Mouse (Mus musculus) myocyte (in vitro differentiated cells): ENCODE results near the gene Oas3. TPM values are rescaled to one million over a fixed set of nuclear protein-coding genes. Genes with fewer than 3 reads are reported as not detected.

Experiments
- H3K27me3 ChIP-seq: one replicate; pipeline ENCODE4 v1.6.1; 2011; ENCODE audit not compliant: control insufficient read depth, insufficient read depth, insufficient read length
- H3K36me3 ChIP-seq: one replicate; pipeline ENCODE4 v1.6.1; 2011; ENCODE audit not compliant: control insufficient read depth, insufficient read depth
- H3K4me2 ChIP-seq: one replicate; pipeline ENCODE4 v1.6.1; 2011; ENCODE audit warnings: low read depth, control low read depth
- H3K4me3 ChIP-seq: one replicate; pipeline ENCODE4 v1.5.1; 2011; ENCODE audit warnings: mild to moderate bottlenecking, control low read depth, moderate library complexity
- H3K79me2 ChIP-seq: one replicate; pipeline ENCODE4 v1.6.1; 2011; ENCODE audit not compliant: control insufficient read depth, insufficient read depth
- H3ac ChIP-seq: one replicate; pipeline ENCODE4 v1.6.1; 2011; ENCODE audit not compliant: control insufficient read depth, insufficient read length
- CEBPB ChIP-seq: IDR thresholded peaks from 2 replicates; pipeline ENCODE4 v1.6.1; 2011; ENCODE audit warnings: mild to moderate bottlenecking, moderate library complexity; ENCODE audit not compliant: poor library complexity, insufficient read depth, severe bottlenecking
- E2F4 ChIP-seq: IDR thresholded peaks from one replicate; pipeline ENCODE4 v1.6.1; 2011; ENCODE audit warnings: mild to moderate bottlenecking, control low read depth, moderate library complexity; ENCODE audit not compliant: insufficient read depth
- MAX ChIP-seq: IDR thresholded peaks from one replicate; pipeline ENCODE4 v1.6.1; 2011; ENCODE audit warnings: low read depth, mild to moderate bottlenecking, control low read depth
- MYOD1 ChIP-seq, 3 experiments: IDR thresholded peaks; one replicate each; pipeline ENCODE4 v1.6.1; 2011; ENCODE audit warnings: control low read depth in 2 of 3, low read depth in 2 of 3, mild to moderate bottlenecking in 2 of 3, moderate library complexity in 1 of 3; ENCODE audit not compliant: insufficient read length in 2 of 3, control insufficient read depth in 1 of 3
- MYOG ChIP-seq, 3 experiments: IDR thresholded peaks; one replicate each; pipeline ENCODE4 v1.6.1; 2011; ENCODE audit warnings: control low read depth in 2 of 3, low read depth in 2 of 3, mild to moderate bottlenecking in 2 of 3; ENCODE audit not compliant: insufficient read length in 2 of 3, control insufficient read depth in 1 of 3, insufficient read depth in 1 of 3
- POLR2A ChIP-seq: IDR thresholded peaks from one replicate; pipeline ENCODE4 v1.6.1; 2011; ENCODE audit warnings: low read depth, mild to moderate bottlenecking, control low read depth, moderate library complexity; ENCODE audit not compliant: insufficient read length
- POLR2AphosphoS2 ChIP-seq: IDR thresholded peaks from one replicate; pipeline ENCODE4 v1.6.1; 2011; ENCODE audit warnings: low read depth, control low read depth; ENCODE audit not compliant: insufficient read length
- REST ChIP-seq: IDR thresholded peaks from one replicate; pipeline ENCODE4 v1.6.1; 2011; ENCODE audit warnings: mild to moderate bottlenecking, control low read depth, moderate library complexity; ENCODE audit not compliant: insufficient read depth, insufficient read length
- SRF ChIP-seq: IDR thresholded peaks from one replicate; pipeline ENCODE4 v1.6.1; 2011; ENCODE audit warnings: low read depth; ENCODE audit not compliant: control insufficient read depth, insufficient read length
- TCF12 ChIP-seq: IDR thresholded peaks from one replicate; pipeline ENCODE4 v1.6.1; 2011; ENCODE audit warnings: mild to moderate bottlenecking, control low read depth; ENCODE audit not compliant: poor library complexity, insufficient read depth, severe bottlenecking
- TCF3 ChIP-seq: IDR thresholded peaks from one replicate; pipeline ENCODE4 v1.6.1; 2011; ENCODE audit warnings: low read depth, control low read depth; ENCODE audit not compliant: insufficient read length
- USF1 ChIP-seq: IDR thresholded peaks from one replicate; pipeline ENCODE4 v1.6.1; 2011; ENCODE audit warnings: low read depth, mild to moderate bottlenecking, control low read depth, moderate library complexity
- polyA plus RNA-seq: library from polyadenylated mRNA; unstranded; fragments of >200 nt; fragmentation: generic; extraction: Trizol; gene quantifications from one replicate; pipeline ENCODE4 v1.2.1, GENCODE M21; 2012; ENCODE audit warnings: missing spikeins

Gene Oas3
- polyA plus RNA-seq, 1 experiment, result 0.01 TPM

GRCm38 (mm10) chr5:120778941-120779340 lies 1.5 kb upstream of the Oas3 start:
- Histone ChIP-seq H3K27me3 (peaks cover 10% of the 10 kb centered on the region), H3K79me2 (no peaks in the 10 kb centered on the region), H3K4me3 (no peak overlapping the region), H3K4me2 (no peak overlapping the region), H3K36me3 (no peaks in the 10 kb centered on the region), H3ac (no peak overlapping the region)
- TF ChIP-seq MYOD1 (IDR thresholded peaks at IDR 0.05; ENCODE audit: control insufficient read depth in 1 of 3, insufficient read length in 2 of 3, low read depth in 2 of 3) (no peak), MYOG (IDR thresholded peaks at IDR 0.05; ENCODE audit: control insufficient read depth in 1 of 3, insufficient read depth in 1 of 3, insufficient read length in 2 of 3, low read depth in 2 of 3) (no peak), TCF12 (no peak), SRF (no peak), E2F4 (no peak), CEBPB (no peak), POLR2A (no peak), POLR2AphosphoS2 (no peak), USF1 (no peak), REST (no peak), MAX (no peak), TCF3 (no peak)

- TF ChIP-seq CEBPB, result no peak
- no peak for TF ChIP-seq TCF12
- TF ChIP-seq REST, result no peak
- no peak for TF ChIP-seq MAX
- no peak for TF ChIP-seq POLR2A
- TF ChIP-seq E2F4, result no peak
- no peak for TF ChIP-seq POLR2AphosphoS2
- no peak for TF ChIP-seq TCF3
- no peak for TF ChIP-seq MYOD1 (IDR thresholded peaks at IDR 0.05; ENCODE audit: control insufficient read depth in 1 of 3, insufficient read length in 2 of 3, low read depth in 2 of 3)
- TF ChIP-seq MYOG (IDR thresholded peaks at IDR 0.05; ENCODE audit: control insufficient read depth in 1 of 3, insufficient read depth in 1 of 3, insufficient read length in 2 of 3, low read depth in 2 of 3), result no peak
- no peak for TF ChIP-seq SRF
- no peak for TF ChIP-seq USF1
- H3ac ChIP-seq, result no peak overlapping the region
Measured at GRCm38 (mm10) chr5:120776801-120777200, 660 bp downstream of the Oas3 start.

GRCm38 (mm10) chr5:120775287-120775985 lies 2.0 kb downstream of the Oas3 start:
- Histone ChIP-seq H3K36me3 (no peaks in the 10 kb centered on the region), H3K79me2 (no peaks in the 10 kb centered on the region), H3K27me3 (no peaks in the 10 kb centered on the region), H3K4me2 (peak overlapping the region; percentile 46), H3ac (no peak overlapping the region), H3K4me3 (no peak overlapping the region)
- TF ChIP-seq POLR2A, result no peak
- TF ChIP-seq REST, result no peak
- TF ChIP-seq TCF3, result no peak
- no peak for TF ChIP-seq TCF12
- TF ChIP-seq MAX, result no peak
- TF ChIP-seq POLR2AphosphoS2, result no peak
- no peak for TF ChIP-seq E2F4
- no peak for TF ChIP-seq USF1
- TF ChIP-seq CEBPB, result no peak
- TF ChIP-seq SRF, result no peak
- no peak for TF ChIP-seq MYOG (IDR thresholded peaks at IDR 0.05; ENCODE audit: control insufficient read depth in 1 of 3, insufficient read depth in 1 of 3, insufficient read length in 2 of 3, low read depth in 2 of 3)
- no peak for TF ChIP-seq MYOD1 (IDR thresholded peaks at IDR 0.05; ENCODE audit: control insufficient read depth in 1 of 3, insufficient read length in 2 of 3, low read depth in 2 of 3)

More at GRCm38 (mm10) chr5:120776801-120777200, 660 bp downstream of the Oas3 start:
- Histone ChIP-seq H3K4me2 (no peak overlapping the region), H3K79me2 (no peaks in the 10 kb centered on the region), H3K36me3 (no peaks in the 10 kb centered on the region), H3K27me3 (no peaks in the 10 kb centered on the region), H3K4me3 (no peak overlapping the region)

GRCm38 (mm10) chr5:120769396-120769795 lies 8.1 kb downstream of the Oas3 start:
- peaks cover 5% of the 10 kb centered on the region for H3K27me3 ChIP-seq
- TF ChIP-seq REST, result no peak
- no peak for TF ChIP-seq SRF
- no peak for TF ChIP-seq E2F4
- no peak for TF ChIP-seq CEBPB
- no peak for TF ChIP-seq USF1
- no peak for TF ChIP-seq POLR2A
- TF ChIP-seq MAX, result no peak
- TF ChIP-seq TCF3, result no peak
- no peak for TF ChIP-seq POLR2AphosphoS2
- no peaks in the 10 kb centered on the region for H3K79me2 ChIP-seq
- no peaks in the 10 kb centered on the region for H3K36me3 ChIP-seq
- H3K4me3 ChIP-seq, result no peak overlapping the region
- H3ac ChIP-seq, result no peak overlapping the region
- no peak overlapping the region for H3K4me2 ChIP-seq
